Mouse (Mus musculus): Measurements from ENCODE around the gene Fam221b. TPM values are rescaled to one million over a fixed set of nuclear protein-coding genes. Genes with fewer than 3 reads are reported as not detected.

Gene Fam221b
- polyA plus RNA-seq, 1 experiment from 2014 or later: 1.3 TPM

GRCm38 (mm10) chr4:43631046-43631955 is 37.6 kb downstream of the Fam221b start, which contains the start of gene Npr2:
Npr2 (plus strand) TSS chr4:43631935.
- H3K4me3 ChIP-seq (replicated peaks; ENCODE audit: low read length): peak within 1 kb of the TSS; percentile 65
- H3K9me3 ChIP-seq (ENCODE audit: control insufficient read depth, low read length): no peaks in the 10 kb centered on the region
- no peaks in the 10 kb centered on the region for H3K27me3 ChIP-seq (replicated peaks; ENCODE audit: control insufficient read depth, insufficient read depth, low read length)
- peaks cover 29% of the 10 kb centered on the region for H3K4me1 ChIP-seq (replicated peaks; ENCODE audit: control insufficient read depth, insufficient read depth, low read length)
- peak; percentile 52 for ATAC-seq
- peak within 1 kb of the TSS; percentile 80 for H3K4me2 ChIP-seq (ENCODE audit: low read length)
- peak within 1 kb of the TSS; percentile 94 for H3K9ac ChIP-seq (replicated peaks; ENCODE audit: low read depth, low read length)
- peak within 1 kb of the TSS; percentile 65 for H3K27ac ChIP-seq (ENCODE audit: low read length)
- no peaks in the 10 kb centered on the region for H3K36me3 ChIP-seq (ENCODE audit: control insufficient read depth, insufficient read depth)
- WGBS: 1% methylated on average over 35 of the region's 70 CpGs

- 19% methylated on average over 5 of the region's 5 CpGs for WGBS
- peak; percentile 7; the same call in 1 of the 2 replicates for ATAC-seq
Measured at GRCm38 (mm10) chr4:43630671-43631045, 38.3 kb downstream of the Fam221b start.

GRCm38 (mm10) chr4:43630030-43630581 is 38.8 kb downstream of the Fam221b start:
- H3K36me3 ChIP-seq (ENCODE audit: control insufficient read depth, insufficient read depth): no peaks in the 10 kb centered on the region
- peaks cover 29% of the 10 kb centered on the region for H3K4me1 ChIP-seq (replicated peaks; ENCODE audit: control insufficient read depth, insufficient read depth, low read length)
- peak; percentile 68 for ATAC-seq
- no peaks in the 10 kb centered on the region for H3K27me3 ChIP-seq (replicated peaks; ENCODE audit: control insufficient read depth, insufficient read depth, low read length)
- peak overlapping the region; percentile 36 for H3K4me2 ChIP-seq (ENCODE audit: low read length)
- H3K27ac ChIP-seq (ENCODE audit: low read length): peak overlapping the region; percentile 65
- no peak overlapping the region for H3K4me3 ChIP-seq (replicated peaks; ENCODE audit: low read length)
- H3K9ac ChIP-seq (replicated peaks; ENCODE audit: low read depth, low read length): peak overlapping the region; percentile 36; the same call in 1 of the 2 replicates
- WGBS: 2% methylated on average over 5 of the region's 5 CpGs
- peaks cover 5% of the 10 kb centered on the region for H3K9me3 ChIP-seq (ENCODE audit: control insufficient read depth, low read length)

More at GRCm38 (mm10) chr4:43630671-43631045, 38.3 kb downstream of the Fam221b start:
- H3K27ac ChIP-seq (ENCODE audit: low read length): peak overlapping the region; percentile 65
- H3K9ac ChIP-seq (replicated peaks; ENCODE audit: low read depth, low read length): peak overlapping the region; percentile 94; the same call in 1 of the 2 replicates
- H3K27me3 ChIP-seq (replicated peaks; ENCODE audit: control insufficient read depth, insufficient read depth, low read length): no peaks in the 10 kb centered on the region
- H3K36me3 ChIP-seq (ENCODE audit: control insufficient read depth, insufficient read depth): no peaks in the 10 kb centered on the region
- peaks cover under 1% of the 10 kb centered on the region; the same call in 1 of the 2 replicates for H3K9me3 ChIP-seq (ENCODE audit: control insufficient read depth, low read length)
- H3K4me2 ChIP-seq (ENCODE audit: low read length): peak overlapping the region; percentile 80
- H3K4me1 ChIP-seq (replicated peaks; ENCODE audit: control insufficient read depth, insufficient read depth, low read length): peaks cover 29% of the 10 kb centered on the region
- H3K4me3 ChIP-seq (replicated peaks; ENCODE audit: low read length): peak overlapping the region; percentile 65

GRCm38 (mm10) chr4:43629106-43629817 is 39.7 kb downstream of the Fam221b start:
- Histone ChIP-seq H3K36me3 (ENCODE audit: control insufficient read depth, insufficient read depth) (no peaks in the 10 kb centered on the region), H3K27me3 (replicated peaks; ENCODE audit: control insufficient read depth, insufficient read depth, low read length) (no peaks in the 10 kb centered on the region), H3K4me2 (ENCODE audit: low read length) (no peak overlapping the region; the same call in 1 of the 2 replicates), H3K9ac (replicated peaks; ENCODE audit: low read depth, low read length) (no peak overlapping the region; the same call in 1 of the 2 replicates), H3K4me3 (replicated peaks; ENCODE audit: low read length) (no peak overlapping the region), H3K4me1 (replicated peaks; ENCODE audit: control insufficient read depth, insufficient read depth, low read length) (peaks cover 29% of the 10 kb centered on the region), H3K9me3 (ENCODE audit: control insufficient read depth, low read length) (peaks cover 9% of the 10 kb centered on the region), H3K27ac (ENCODE audit: low read length) (no peak overlapping the region)
- ATAC-seq: no peak
- WGBS: 34% methylated on average over 20 of the region's 20 CpGs

- Histone ChIP-seq H3K9ac (replicated peaks; ENCODE audit: low read depth, low read length) (no peak overlapping the region), H3K4me1 (replicated peaks; ENCODE audit: control insufficient read depth, insufficient read depth, low read length) (no peaks in the 10 kb centered on the region), H3K36me3 (ENCODE audit: control insufficient read depth, insufficient read depth) (no peaks in the 10 kb centered on the region), H3K4me3 (replicated peaks; ENCODE audit: low read length) (no peak overlapping the region), H3K4me2 (ENCODE audit: low read length) (no peak overlapping the region), H3K9me3 (ENCODE audit: control insufficient read depth, low read length) (peaks cover 5% of the 10 kb centered on the region), H3K27ac (ENCODE audit: low read length) (no peak overlapping the region), H3K27me3 (replicated peaks; ENCODE audit: control insufficient read depth, insufficient read depth, low read length) (no peaks in the 10 kb centered on the region)
- WGBS: 85% methylated on average over 4 of the region's 4 CpGs
- no peak for ATAC-seq
Measured at GRCm38 (mm10) chr4:43620146-43620778, 48.7 kb downstream of the Fam221b start.

- ATAC-seq: no peak
- Histone ChIP-seq H3K4me1 (replicated peaks; ENCODE audit: control insufficient read depth, insufficient read depth, low read length) (no peaks in the 10 kb centered on the region), H3K27me3 (replicated peaks; ENCODE audit: control insufficient read depth, insufficient read depth, low read length) (no peaks in the 10 kb centered on the region), H3K4me3 (replicated peaks; ENCODE audit: low read length) (no peak overlapping the region), H3K36me3 (ENCODE audit: control insufficient read depth, insufficient read depth) (no peaks in the 10 kb centered on the region), H3K27ac (ENCODE audit: low read length) (no peak overlapping the region), H3K4me2 (ENCODE audit: low read length) (no peak overlapping the region), H3K9me3 (ENCODE audit: control insufficient read depth, low read length) (no peaks in the 10 kb centered on the region), H3K9ac (replicated peaks; ENCODE audit: low read depth, low read length) (no peak overlapping the region)
- 69% methylated on average over 3 of the region's 3 CpGs for WGBS
Measured at GRCm38 (mm10) chr4:43613060-43613730, 55.8 kb downstream of the Fam221b start.

GRCm38 (mm10) chr4:43612534-43612933 is 56.4 kb downstream of the Fam221b start:
- no peak overlapping the region for H3K4me3 ChIP-seq (replicated peaks; ENCODE audit: low read length)
- ATAC-seq: no peak
- no peak overlapping the region for H3K9ac ChIP-seq (replicated peaks; ENCODE audit: low read depth, low read length)
- H3K4me1 ChIP-seq (replicated peaks; ENCODE audit: control insufficient read depth, insufficient read depth, low read length): no peaks in the 10 kb centered on the region
- H3K27ac ChIP-seq (ENCODE audit: low read length): no peak overlapping the region
- no peak overlapping the region for H3K4me2 ChIP-seq (ENCODE audit: low read length)
- no peaks in the 10 kb centered on the region for H3K27me3 ChIP-seq (replicated peaks; ENCODE audit: control insufficient read depth, insufficient read depth, low read length)
- H3K36me3 ChIP-seq (ENCODE audit: control insufficient read depth, insufficient read depth): no peaks in the 10 kb centered on the region
- no peaks in the 10 kb centered on the region for H3K9me3 ChIP-seq (ENCODE audit: control insufficient read depth, low read length)
- 65% methylated on average over 10 of the region's 10 CpGs for WGBS
